ENCODE assay signal across 18 mouse cellular contexts in genomic region chr15:84246195-84246594, GRCm38 (mm10). TPM values are rescaled to one million over a fixed set of nuclear protein-coding genes. Genes with fewer than 3 reads are reported as not detected.
DNase-seq lines count a peak whose midpoint lies in the region; ATAC-seq lines count a peak whose summit lies in the region.
"Had no signal": no experiment of that assay in that cellular context is flagged by ENCODE, and none has a peak within 500 bp of the region (broad histone marks: within the 10 kb centered on the region; RNA-seq: fewer than 3 reads in every experiment).

No protein-coding gene starts in this region.

- no peaks in the 10 kb centered on the region for H3K36me3 ChIP-seq in hindbrain, embryonic 13.5 days
- no peaks in the 10 kb centered on the region for H3K36me3 ChIP-seq in hindbrain, embryonic 11.5 days (ENCODE audit: control insufficient read depth, insufficient read depth, low read length)
- H3K36me3 ChIP-seq: embryonic facial prominence, embryonic 13.5 days; forebrain, embryonic 12.5 days had no signal

- 84% methylated on average over 6 of the region's 6 CpGs for WGBS in hindbrain, embryonic 13.5 days
- 92% methylated on average over 6 of the region's 6 CpGs for WGBS in hindbrain, embryonic 11.5 days

- H3K9ac ChIP-seq in hindbrain, embryonic 13.5 days: no peak overlapping the region
- H3K9ac ChIP-seq in hindbrain, embryonic 11.5 days (ENCODE audit: low read depth, low read length): no peak overlapping the region
- H3K9ac ChIP-seq: embryonic facial prominence, embryonic 13.5 days; forebrain, embryonic 12.5 days; heart, embryonic 12.5 days had no signal

- no peak for DNase-seq in hindbrain, embryonic 11.5 days (ENCODE audit: low spot score)
- DNase-seq in lung, postnatal 36 days: peak; percentile 16
- no peak for DNase-seq in lung, postnatal 10 days
- no peak for DNase-seq in embryo, embryonic 11 days
- no peak for DNase-seq in left cerebral cortex, adult 11 months (ENCODE audit: low spot score)
- DNase-seq: adrenal gland, adult 8-10 months; adrenal gland, postnatal 36 days; cerebellum, adult 11 months; cerebellum, adult 9-10 months; cerebellum, postnatal 25 days; heart, postnatal 36 days had no signal

- no peak overlapping the region for H3K4me2 ChIP-seq in hindbrain, embryonic 13.5 days
- no peak overlapping the region for H3K4me2 ChIP-seq in hindbrain, embryonic 11.5 days (replicated peaks; ENCODE audit: low read depth, low read length)
- H3K4me2 ChIP-seq: embryonic facial prominence, embryonic 13.5 days; forebrain, embryonic 12.5 days; heart, embryonic 12.5 days had no signal

- peak overlapping the region; percentile 80 for H3K27ac ChIP-seq in hindbrain, embryonic 13.5 days
- no peak overlapping the region for H3K27ac ChIP-seq in hindbrain, embryonic 11.5 days (ENCODE audit: low read depth, low read length)
- H3K27ac ChIP-seq: embryonic facial prominence, embryonic 13.5 days; forebrain, embryonic 12.5 days had no signal

- no peak for ATAC-seq in hindbrain, embryonic 13.5 days (ENCODE audit: low FRiP score)
- no peak for ATAC-seq in hindbrain, embryonic 11.5 days (ENCODE audit: low FRiP score)
- peak; percentile 86 for ATAC-seq in granulocyte monocyte progenitor cell, adult 5-6 weeks (replicated peaks; ENCODE audit: poor library complexity, severe bottlenecking)
- ATAC-seq in megakaryocyte, adult 5-6 weeks (ENCODE audit: poor library complexity, severe bottlenecking): peak; percentile 82
- ATAC-seq: intestine, embryonic 16.5 days had no signal

- 0 out of 2 replicates have a peak, but pooled peaks cover 6% of the 10 kb centered on the region for H3K9me3 ChIP-seq in hindbrain, embryonic 13.5 days
- peaks cover 3% of the 10 kb centered on the region; the same call in 1 of the 2 replicates for H3K9me3 ChIP-seq in hindbrain, embryonic 11.5 days (ENCODE audit: control insufficient read depth, low read length)

- H3K4me1 ChIP-seq in hindbrain, embryonic 13.5 days (replicated peaks): peaks cover 29% of the 10 kb centered on the region
- H3K4me1 ChIP-seq in hindbrain, embryonic 11.5 days (replicated peaks; ENCODE audit: control insufficient read depth, insufficient read depth, low read length): no peaks in the 10 kb centered on the region

- H3K27me3 ChIP-seq in hindbrain, embryonic 13.5 days: no peaks in the 10 kb centered on the region
- no peaks in the 10 kb centered on the region for H3K27me3 ChIP-seq in hindbrain, embryonic 11.5 days (ENCODE audit: control insufficient read depth, insufficient read depth, low read length)
- H3K27me3 ChIP-seq: embryonic facial prominence, embryonic 13.5 days; forebrain, embryonic 12.5 days; heart, embryonic 12.5 days had no signal

- H3K4me3 ChIP-seq in hindbrain, embryonic 13.5 days: no peak overlapping the region
- no peak overlapping the region for H3K4me3 ChIP-seq in hindbrain, embryonic 11.5 days (ENCODE audit: low read depth, low read length)
- H3K4me3 ChIP-seq: embryonic facial prominence, embryonic 13.5 days; forebrain, embryonic 12.5 days; heart, embryonic 12.5 days had no signal

RNA-seq across cellular contexts. Expression of gene Parvb, which starts 14.4 kb away (rescaled TPM):
- polyA plus RNA-seq in hindbrain, embryonic 13.5 days (2015; fragmentation: Nextera tagmentation; extraction: Ambion mirVana): 3.9 and 4.5 TPM in 2 replicates
- polyA plus RNA-seq in hindbrain, embryonic 11.5 days (2014; fragmentation: Nextera tagmentation; extraction: Ambion mirVana): 9.4 and 9.5 TPM in 2 replicates
- total RNA-seq in granulocyte monocyte progenitor cell, adult 5-6 weeks (2014; fragmentation: Nextera tagmentation): 3.9 and 4.3 TPM in 2 replicates
- total RNA-seq in granulocyte monocyte progenitor cell, adult 5-6 weeks (2017): 0.36 and 0.43 TPM in 2 replicates
- 32.7 and 38.8 TPM in 2 replicates for total RNA-seq in megakaryocyte, adult 5-6 weeks (2015)
- total RNA-seq in megakaryocyte, adult 5-6 weeks (2017): 9.5 and 10.6 TPM in 2 replicates

RNA-seq across cellular contexts. Expression of gene Samm50, which starts 54.2 kb away (rescaled TPM):
- polyA plus RNA-seq in hindbrain, embryonic 13.5 days (2015; fragmentation: Nextera tagmentation; extraction: Ambion mirVana): 77.1 and 77.2 TPM in 2 replicates
- polyA plus RNA-seq in hindbrain, embryonic 11.5 days (2014; fragmentation: Nextera tagmentation; extraction: Ambion mirVana): 66.7 and 74.5 TPM in 2 replicates
- 51.4 and 66.9 TPM in 2 replicates for total RNA-seq in granulocyte monocyte progenitor cell, adult 5-6 weeks (2014; fragmentation: Nextera tagmentation)
- total RNA-seq in granulocyte monocyte progenitor cell, adult 5-6 weeks (2017): 41.9 and 47.7 TPM in 2 replicates
- 25.7 and 30.5 TPM in 2 replicates for total RNA-seq in megakaryocyte, adult 5-6 weeks (2015)
- total RNA-seq in megakaryocyte, adult 5-6 weeks (2017): 26.0 and 26.4 TPM in 2 replicates

Comparison
In these comparisons a context has a peak if more than half of its experiments do, and no peak if none do; other contexts are left out.
1. ATAC-seq: peak in granulocyte monocyte progenitor cell, adult 5-6 weeks (single experiment) and megakaryocyte, adult 5-6 weeks (single experiment); none in hindbrain, embryonic 13.5 days (single experiment) and hindbrain, embryonic 11.5 days (single experiment).